Mouse (Mus musculus): ENCODE results near the gene Cyp4a14. TPM values are rescaled to one million over a fixed set of nuclear protein-coding genes. Genes with fewer than 3 reads are reported as not detected.
"Not testable (repeated sequence)": the region's sequence is repeated elsewhere in the genome, so short reads cannot be mapped to it uniquely, and the experiment has no call there.

Cyp4a14 gene
- polyA plus RNA-seq, 1 experiment from 2014 or later = not detected

- ATAC-seq (replicated peaks; ENCODE audit: insufficient number of reproducible peaks, low FRiP score, low TSS enrichment, low read depth); H3K9me3 ChIP-seq (replicated peaks; ENCODE audit: control insufficient read depth, low read length); H3K27me3 ChIP-seq (ENCODE audit: control insufficient read depth, insufficient read depth, low read length): not testable (repeated sequence)
These were observed 19.9 kb downstream of the Cyp4a14 start for GRCm38 (mm10) chr4:115476051-115476450.

GRCm38 (mm10) chr4:115473585-115473984 lies 22.4 kb downstream of the Cyp4a14 start:
- 77% methylated on average over 3 of the region's 3 CpGs for WGBS
- not testable (repeated sequence) for ATAC-seq (replicated peaks; ENCODE audit: insufficient number of reproducible peaks, low FRiP score, low TSS enrichment, low read depth); DNase-seq (ENCODE audit: low spot score); H3K4me1 ChIP-seq (ENCODE audit: control insufficient read depth, insufficient read depth, low read length); H3K4me3 ChIP-seq (ENCODE audit: low read depth, low read length); H3K27me3 ChIP-seq (ENCODE audit: control insufficient read depth, insufficient read depth, low read length); H3K36me3 ChIP-seq (replicated peaks; ENCODE audit: control insufficient read depth, insufficient read depth, low read depth, low read length); H3K9me3 ChIP-seq (replicated peaks; ENCODE audit: control insufficient read depth, low read length); H3K9ac ChIP-seq (replicated peaks; ENCODE audit: low read length); H3K4me2 ChIP-seq (ENCODE audit: low read depth, low read length); H3K27ac ChIP-seq (replicated peaks; ENCODE audit: low read depth, low read length)

More at GRCm38 (mm10) chr4:115476051-115476450, 19.9 kb downstream of the Cyp4a14 start:
- not testable (repeated sequence) for H3K4me2 ChIP-seq (ENCODE audit: low read depth, low read length); H3K36me3 ChIP-seq (replicated peaks; ENCODE audit: control insufficient read depth, insufficient read depth, low read depth, low read length); H3K9ac ChIP-seq (replicated peaks; ENCODE audit: low read length); H3K4me3 ChIP-seq (ENCODE audit: low read depth, low read length); H3K27ac ChIP-seq (replicated peaks; ENCODE audit: low read depth, low read length); H3K4me1 ChIP-seq (ENCODE audit: control insufficient read depth, insufficient read depth, low read length)
- peak; percentile 5 for DNase-seq (ENCODE audit: low spot score)

GRCm38 (mm10) chr4:115452304-115452703 lies 43.6 kb downstream of the Cyp4a14 start, which contains the start of gene Cyp4a30b:
Gene Cyp4a30b (plus strand): TSS chr4:115452604.
- H3K27ac ChIP-seq (replicated peaks; ENCODE audit: low read depth, low read length) = no peak within 1 kb of the TSS
- H3K4me1 ChIP-seq (ENCODE audit: control insufficient read depth, insufficient read depth, low read length) = no peaks in the 10 kb centered on the region
- ATAC-seq (replicated peaks; ENCODE audit: insufficient number of reproducible peaks, low FRiP score, low TSS enrichment, low read depth) = no peak
- H3K4me2 ChIP-seq (ENCODE audit: low read depth, low read length) = no peak within 1 kb of the TSS
- WGBS = 83% methylated on average over 3 of the region's 3 CpGs
- no peaks in the 10 kb centered on the region for H3K36me3 ChIP-seq (replicated peaks; ENCODE audit: control insufficient read depth, insufficient read depth, low read depth, low read length)
- H3K9me3 ChIP-seq (replicated peaks; ENCODE audit: control insufficient read depth, low read length) = no peaks in the 10 kb centered on the region
- no peaks in the 10 kb centered on the region for H3K27me3 ChIP-seq (ENCODE audit: control insufficient read depth, insufficient read depth, low read length)
- H3K4me3 ChIP-seq (ENCODE audit: low read depth, low read length) = no peak within 1 kb of the TSS
- no peak for DNase-seq (ENCODE audit: low spot score)
- H3K9ac ChIP-seq (replicated peaks; ENCODE audit: low read length) = no peak within 1 kb of the TSS

- Histone ChIP-seq H3K36me3 (replicated peaks; ENCODE audit: control insufficient read depth, insufficient read depth, low read depth, low read length) (no peaks in the 10 kb centered on the region), H3K4me2 (ENCODE audit: low read depth, low read length) (no peak overlapping the region), H3K4me3 (ENCODE audit: low read depth, low read length) (no peak overlapping the region), H3K27ac (replicated peaks; ENCODE audit: low read depth, low read length) (no peak overlapping the region), H3K9me3 (replicated peaks; ENCODE audit: control insufficient read depth, low read length) (no peaks in the 10 kb centered on the region), H3K4me1 (ENCODE audit: control insufficient read depth, insufficient read depth, low read length) (no peaks in the 10 kb centered on the region), H3K9ac (replicated peaks; ENCODE audit: low read length) (no peak overlapping the region), H3K27me3 (ENCODE audit: control insufficient read depth, insufficient read depth, low read length) (no peaks in the 10 kb centered on the region)
- no peak for DNase-seq (ENCODE audit: low spot score)
- 67% methylated on average over 3 of the region's 3 CpGs for WGBS
- ATAC-seq (replicated peaks; ENCODE audit: insufficient number of reproducible peaks, low FRiP score, low TSS enrichment, low read depth) = no peak
These were observed 45.3 kb downstream of the Cyp4a14 start for GRCm38 (mm10) chr4:115450577-115451137.

Other genes starting within 250 kb of the Cyp4a14 start
- not detected in 2 replicates for gene Cyp4a12a, start 197.1 kb downstream of the Cyp4a14 start, polyA plus RNA-seq (2014; fragmentation: Nextera tagmentation; extraction: Ambion mirVana)
- not detected in 2 replicates for gene Cyp4a12b, start 84.5 kb downstream of the Cyp4a14 start, polyA plus RNA-seq (2014; fragmentation: Nextera tagmentation; extraction: Ambion mirVana)
- not detected in 2 replicates for gene Cyp4a30b, start 43.5 kb downstream of the Cyp4a14 start, polyA plus RNA-seq (2014; fragmentation: Nextera tagmentation; extraction: Ambion mirVana)
- not detected in 2 replicates for gene Cyp4a10, start 22.1 kb upstream of the Cyp4a14 start, polyA plus RNA-seq (2014; fragmentation: Nextera tagmentation; extraction: Ambion mirVana)
- not detected in 2 replicates for gene Cyp4a31, start 67.5 kb upstream of the Cyp4a14 start, polyA plus RNA-seq (2014; fragmentation: Nextera tagmentation; extraction: Ambion mirVana)
- not detected in 2 replicates for gene Cyp4a32, start 104.8 kb upstream of the Cyp4a14 start, polyA plus RNA-seq (2014; fragmentation: Nextera tagmentation; extraction: Ambion mirVana)
- not detected in 2 replicates for gene Cyp4b1, start 151.6 kb upstream of the Cyp4a14 start, polyA plus RNA-seq (2014; fragmentation: Nextera tagmentation; extraction: Ambion mirVana)
- 39.8 and 40.4 TPM in 2 replicates for gene Efcab14, start 241.6 kb upstream of the Cyp4a14 start, polyA plus RNA-seq (2014; fragmentation: Nextera tagmentation; extraction: Ambion mirVana)

All from embryonic facial prominence, embryonic 11.5 days (tissue).